Mouse (Mus musculus): Measurements from ENCODE around the gene Kcnq2.

- TF ChIP-seq CTCF (IDR thresholded peaks at IDR 0.05; ENCODE audit: control insufficient read depth, insufficient read depth, insufficient read length) (no peak), USF1 (IDR thresholded peaks at IDR 0.05; ENCODE audit: low read depth) (no peak), MYOD1 (IDR thresholded peaks at IDR 0.05; ENCODE audit: control insufficient read depth, insufficient read length, low read depth) (no peak), FOSL1 (IDR thresholded peaks at IDR 0.05; ENCODE audit: insufficient read depth, low read length, poor library complexity, severe bottlenecking) (no peak)
Observed at GRCm38 (mm10) chr2:181153131-181153530, 18.0 kb upstream of the Kcnq2 start.
